Mouse (Mus musculus) ES-Bruce4 (cell line): ENCODE results near the gene Unc93b1.

Experiments used
- CTCF ChIP-seq: IDR thresholded peaks from one replicate; pipeline ENCODE4 v1.8.1; 2011; ENCODE audit warnings: low read depth, low read length
- EP300 ChIP-seq: IDR thresholded peaks from 2 replicates; pipeline ENCODE4 v1.6.1; 2011; ENCODE audit warnings: low read depth, low read length; ENCODE audit not compliant: insufficient read depth
- POLR2A ChIP-seq: IDR thresholded peaks from one replicate; pipeline ENCODE4 v1.8.1; 2011; ENCODE audit warnings: low read length; ENCODE audit not compliant: insufficient read depth

- no peak for TF ChIP-seq POLR2A
- no peak for TF ChIP-seq CTCF
- no peak for TF ChIP-seq EP300
Observed at GRCm38 (mm10) chr19:3950331-3950730, 15.3 kb downstream of the Unc93b1 start.
